Mouse (Mus musculus): Measurements from ENCODE around the gene Dvl1.

Dvl1 gene

GRCm38 (mm10) chr4:155883587-155883986 lies 36.4 kb downstream of the Dvl1 start:
- no peak for DNase-seq (ENCODE audit: low spot score)

- DNase-seq (ENCODE audit: low spot score) = no peak
Measured at GRCm38 (mm10) chr4:155886330-155886729, 39.1 kb downstream of the Dvl1 start.

GRCm38 (mm10) chr4:155887674-155888073 lies 40.5 kb downstream of the Dvl1 start:
- DNase-seq (ENCODE audit: low spot score) = no peak

GRCm38 (mm10) chr4:155888181-155888580 lies 41.0 kb downstream of the Dvl1 start:
- no peak for DNase-seq (ENCODE audit: low spot score)

GRCm38 (mm10) chr4:155889316-155889715 lies 42.1 kb downstream of the Dvl1 start:
- no peak for DNase-seq (ENCODE audit: low spot score)

GRCm38 (mm10) chr4:155891011-155891471 lies 43.8 kb downstream of the Dvl1 start:
- DNase-seq (ENCODE audit: low spot score) = no peak

GRCm38 (mm10) chr4:155891551-155892001 lies 44.4 kb downstream of the Dvl1 start, which contains the start of the genes Pusl1 and Acap3:
TSS of gene Pusl1 (minus strand) at chr4:155891781.
TSS of gene Acap3 (plus strand) at chr4:155891822.
- DNase-seq (ENCODE audit: low spot score) = peak; percentile 90

GRCm38 (mm10) chr4:155892017-155892416 lies 44.8 kb downstream of the Dvl1 start:
- DNase-seq (ENCODE audit: low spot score) = no peak

GRCm38 (mm10) chr4:155892438-155893211 lies 45.4 kb downstream of the Dvl1 start:
- DNase-seq (ENCODE audit: low spot score) = no peak

GRCm38 (mm10) chr4:155893212-155893690 lies 46.0 kb downstream of the Dvl1 start:
- DNase-seq (ENCODE audit: low spot score) = no peak

GRCm38 (mm10) chr4:155894311-155894881 lies 47.2 kb downstream of the Dvl1 start:
- DNase-seq (ENCODE audit: low spot score) = no peak

- peak; percentile 58 for DNase-seq (ENCODE audit: low spot score)
Measured at GRCm38 (mm10) chr4:155895216-155895615, 48.0 kb downstream of the Dvl1 start.

- DNase-seq (ENCODE audit: low spot score) = no peak
Measured at GRCm38 (mm10) chr4:155895826-155896225, 48.6 kb downstream of the Dvl1 start.

- no peak for DNase-seq (ENCODE audit: low spot score)
Measured at GRCm38 (mm10) chr4:155896461-155896860, 49.3 kb downstream of the Dvl1 start.

- DNase-seq (ENCODE audit: low spot score) = no peak
Measured at GRCm38 (mm10) chr4:155898318-155898717, 51.1 kb downstream of the Dvl1 start.

- no peak for DNase-seq (ENCODE audit: low spot score)
Measured at GRCm38 (mm10) chr4:155899355-155899754, 52.2 kb downstream of the Dvl1 start.

GRCm38 (mm10) chr4:155901205-155901604 lies 54.0 kb downstream of the Dvl1 start:
- no peak for DNase-seq (ENCODE audit: low spot score)

GRCm38 (mm10) chr4:155903246-155903645 lies 56.0 kb downstream of the Dvl1 start:
- DNase-seq (ENCODE audit: low spot score) = no peak

- no peak for DNase-seq (ENCODE audit: low spot score)
Measured at GRCm38 (mm10) chr4:155904318-155905102, 57.3 kb downstream of the Dvl1 start.

- no peak for DNase-seq (ENCODE audit: low spot score)
Measured at GRCm38 (mm10) chr4:155905634-155906033, 58.4 kb downstream of the Dvl1 start.

- DNase-seq (ENCODE audit: low spot score) = no peak
Measured at GRCm38 (mm10) chr4:155906125-155906524, 58.9 kb downstream of the Dvl1 start.

- DNase-seq (ENCODE audit: low spot score) = no peak
Measured at GRCm38 (mm10) chr4:155907003-155907402, 59.8 kb downstream of the Dvl1 start.
